Mouse (Mus musculus): ENCODE data around the gene Ten1. TPM values are rescaled to one million over a fixed set of nuclear protein-coding genes. Genes with fewer than 3 reads are reported as not detected.

Ten1 gene
- polyA plus RNA-seq (2015; fragmentation: Nextera tagmentation; extraction: Ambion mirVana), result 56.7 and 57.3 TPM in 2 replicates

GRCm38 (mm10) chr11:116198639-116199531 lies at the start of gene Ten1, which contains the start of gene Acox1:
Ten1 (plus strand) TSS chr11:116198855.
Acox1 (minus strand) TSS chr11:116199045.

GRCm38 (mm10) chr11:116167884-116168439 lies 30.7 kb upstream of the Ten1 start, which contains the start of gene Fbf1:
Fbf1 (minus strand) TSS chr11:116168166.

GRCm38 (mm10) chr11:116237742-116238395 lies 39.2 kb downstream of the Ten1 start, which contains the start of gene Evpl:
Evpl (minus strand) TSS chr11:116238077.

Other genes with a start within 250 kb of the Ten1 start
- gene Itgb4, start 224.1 kb upstream of the Ten1 start, polyA plus RNA-seq (2015; fragmentation: Nextera tagmentation; extraction: Ambion mirVana), result 3.0 and 3.2 TPM in 2 replicates
- 56.4 and 56.8 TPM in 2 replicates for gene Galk1, start 186.1 kb upstream of the Ten1 start, polyA plus RNA-seq (2015; fragmentation: Nextera tagmentation; extraction: Ambion mirVana)
- gene H3f3b, start 170.9 kb upstream of the Ten1 start, polyA plus RNA-seq (2015; fragmentation: Nextera tagmentation; extraction: Ambion mirVana), result 1,032 and 1,124 TPM in 2 replicates
- 22.2 and 24.0 TPM in 2 replicates for gene Unk, start 168.5 kb upstream of the Ten1 start, polyA plus RNA-seq (2015; fragmentation: Nextera tagmentation; extraction: Ambion mirVana)
- 1.1 and 1.3 TPM in 2 replicates for gene Unc13d, start 120.9 kb upstream of the Ten1 start, polyA plus RNA-seq (2015; fragmentation: Nextera tagmentation; extraction: Ambion mirVana)
- 202 and 232 TPM in 2 replicates for gene Wbp2, start 111.9 kb upstream of the Ten1 start, polyA plus RNA-seq (2015; fragmentation: Nextera tagmentation; extraction: Ambion mirVana)
- 13.7 and 14.9 TPM in 2 replicates for gene Trim47, start 71.6 kb upstream of the Ten1 start, polyA plus RNA-seq (2015; fragmentation: Nextera tagmentation; extraction: Ambion mirVana)
- gene Trim65, start 67.7 kb upstream of the Ten1 start, polyA plus RNA-seq (2015; fragmentation: Nextera tagmentation; extraction: Ambion mirVana), result 3.1 and 3.7 TPM in 2 replicates
- gene Mrpl38, start 60.0 kb upstream of the Ten1 start, polyA plus RNA-seq (2015; fragmentation: Nextera tagmentation; extraction: Ambion mirVana), result 79.1 and 86.5 TPM in 2 replicates
- gene Fbf1, start 30.7 kb upstream of the Ten1 start, polyA plus RNA-seq (2015; fragmentation: Nextera tagmentation; extraction: Ambion mirVana), result 25.2 and 31.7 TPM in 2 replicates
- gene Acox1, start 190 bp downstream of the Ten1 start, polyA plus RNA-seq (2015; fragmentation: Nextera tagmentation; extraction: Ambion mirVana), result 63.3 and 67.6 TPM in 2 replicates
- 2.0 and 2.2 TPM in 2 replicates for gene Evpl, start 39.2 kb downstream of the Ten1 start, polyA plus RNA-seq (2015; fragmentation: Nextera tagmentation; extraction: Ambion mirVana)
- gene Srp68, start 75.4 kb downstream of the Ten1 start, polyA plus RNA-seq (2015; fragmentation: Nextera tagmentation; extraction: Ambion mirVana), result 51.9 and 55.5 TPM in 2 replicates
- 0.41 and 0.54 TPM in 2 replicates for gene Galr2, start 82.1 kb downstream of the Ten1 start, polyA plus RNA-seq (2015; fragmentation: Nextera tagmentation; extraction: Ambion mirVana)
- gene Exoc7, start 108.4 kb downstream of the Ten1 start, polyA plus RNA-seq (2015; fragmentation: Nextera tagmentation; extraction: Ambion mirVana), result 102 and 125 TPM in 2 replicates
- gene Foxj1, start 136.5 kb downstream of the Ten1 start, polyA plus RNA-seq (2015; fragmentation: Nextera tagmentation; extraction: Ambion mirVana), result 12.5 and 13.7 TPM in 2 replicates
- gene Rnf157, start 214.2 kb downstream of the Ten1 start, polyA plus RNA-seq (2015; fragmentation: Nextera tagmentation; extraction: Ambion mirVana), result 82.3 and 90.2 TPM in 2 replicates
- 26.5 and 32.7 TPM in 2 replicates for gene Ubald2, start 235.2 kb downstream of the Ten1 start, polyA plus RNA-seq (2015; fragmentation: Nextera tagmentation; extraction: Ambion mirVana)

Measured in neural tube, postnatal 0 days (tissue).